Mouse (Mus musculus) intestine, postnatal 0 days (tissue): ENCODE measurements around the gene Sh2b2. TPM values are rescaled to one million over a fixed set of nuclear protein-coding genes. Genes with fewer than 3 reads are reported as not detected.
A peak's percentile ranks its signal among the peaks of the same experiment; 100 is the strongest.

Experiments used
- ATAC-seq: fragments of 200-750 bp; cut with Nextera tagmentation; 2 replicates; pipeline ENCODE4 v1.8.0; 2017; ENCODE audit warnings: mild to moderate bottlenecking, moderate TSS enrichment, moderate library complexity
- H3K27ac ChIP-seq: fragments of 300-500 bp; sonication (generic); 2 replicates; pipeline ENCODE4 v1.5.1; 2014; ENCODE audit warnings: mild to moderate bottlenecking, low read depth, low read length, moderate library complexity
- H3K27me3 ChIP-seq: fragments of 300-500 bp; sonication (generic); replicated peaks from 2 replicates; pipeline ENCODE4 v1.6.1; 2014; ENCODE audit warnings: low read length, mixed read lengths; ENCODE audit not compliant: control insufficient read depth, insufficient read depth
- H3K36me3 ChIP-seq: fragments of 300-500 bp; sonication (generic); 2 replicates; pipeline ENCODE4 v1.6.1; 2014; ENCODE audit warnings: mild to moderate bottlenecking, moderate library complexity; ENCODE audit not compliant: control insufficient read depth, insufficient read depth
- H3K4me1 ChIP-seq: fragments of 300-500 bp; sonication (generic); replicated peaks from 2 replicates; pipeline ENCODE4 v1.6.1; 2014; ENCODE audit warnings: antibody characterized with exemption, low read length, mixed read lengths; ENCODE audit not compliant: control insufficient read depth, insufficient read depth
- H3K4me2 ChIP-seq: fragments of 300-500 bp; sonication (generic); replicated peaks from 2 replicates; pipeline ENCODE4 v1.6.1; 2014; ENCODE audit warnings: low read depth, mild to moderate bottlenecking, moderate library complexity
- H3K4me3 ChIP-seq: fragments of 300-500 bp; sonication (generic); 2 replicates; pipeline ENCODE4 v1.5.1; 2014; ENCODE audit warnings: low read depth, low read length
- H3K9ac ChIP-seq: fragments of 300-500 bp; sonication (generic); 2 replicates; pipeline ENCODE4 v1.6.1; 2014; ENCODE audit warnings: mild to moderate bottlenecking, low read depth, low read length
- H3K9me3 ChIP-seq: fragments of 300-500 bp; sonication (generic); 2 replicates; pipeline ENCODE4 v1.6.1; 2016; ENCODE audit warnings: mixed run types; ENCODE audit not compliant: control insufficient read depth
- CTCF ChIP-seq: sonication (generic); IDR thresholded peaks from 2 replicates; pipeline ENCODE4 v1.5.1; 2016; ENCODE audit warnings: low read depth, mild to moderate bottlenecking, control low read depth, antibody characterized with exemption, moderate library complexity
- WGBS: fragments of 180-500 bp; shearing (Covaris S2); extraction: QIAGEN DNeasy Blood & Tissue Kit; methylation state at CpG from one replicate; pipeline ENCODE4 v1.1.7; 2014; 5-methylcytosine and 5-hydroxymethylcytosine counted together
- polyA plus RNA-seq: library from polyadenylated mRNA; unstranded; fragments of >200 nt; fragmentation: Nextera tagmentation; extraction: Ambion mirVana; gene quantifications from 2 replicates; pipeline ENCODE4 v1.2.1, GENCODE M21; 2015

The Sh2b2 gene
- 1.0 and 1.1 TPM in 2 replicates for polyA plus RNA-seq

DNA sequence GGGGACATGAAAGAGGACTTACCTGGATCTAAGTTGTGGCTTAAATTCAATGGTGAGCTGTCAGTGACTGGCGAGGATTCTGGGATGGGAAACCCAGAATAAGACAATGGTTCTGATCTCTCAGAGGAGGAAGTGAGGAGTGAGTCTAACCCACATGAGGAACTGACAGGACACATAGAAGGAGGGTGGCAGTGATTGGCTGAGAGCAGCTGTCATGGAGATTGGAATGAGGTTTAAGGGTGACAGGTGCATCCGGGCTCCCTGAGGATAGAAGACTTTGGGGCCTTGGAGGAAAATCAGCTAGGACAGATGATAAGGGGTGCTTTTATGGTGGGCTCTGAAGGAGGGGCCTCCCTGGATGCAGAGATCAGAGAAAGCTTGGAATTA lies at the start of gene Sh2b2:
Gene Sh2b2 (minus strand): TSS at position 105 of the 387 bp plus-strand sequence.
- Histone ChIP-seq H3K9me3 (no peaks in the 10 kb centered on the region), H3K36me3 (0 out of 2 replicates have a peak, but pooled peaks cover 3% of the 10 kb centered on the region), H3K27me3 (peaks cover 10% of the 10 kb centered on the region), H3K4me2 (peak within 1 kb of the TSS; percentile 99), H3K4me1 (no peaks in the 10 kb centered on the region), H3K9ac (no peak within 1 kb of the TSS), H3K4me3 (peak within 1 kb of the TSS; percentile 68; the same call in 1 of the 2 replicates), H3K27ac (peak within 1 kb of the TSS; percentile 35; the same call in 1 of the 2 replicates)
- 83% methylated on average over 2 of the region's 2 CpGs for WGBS
- no peak for TF ChIP-seq CTCF
- ATAC-seq: no peak

DNA sequence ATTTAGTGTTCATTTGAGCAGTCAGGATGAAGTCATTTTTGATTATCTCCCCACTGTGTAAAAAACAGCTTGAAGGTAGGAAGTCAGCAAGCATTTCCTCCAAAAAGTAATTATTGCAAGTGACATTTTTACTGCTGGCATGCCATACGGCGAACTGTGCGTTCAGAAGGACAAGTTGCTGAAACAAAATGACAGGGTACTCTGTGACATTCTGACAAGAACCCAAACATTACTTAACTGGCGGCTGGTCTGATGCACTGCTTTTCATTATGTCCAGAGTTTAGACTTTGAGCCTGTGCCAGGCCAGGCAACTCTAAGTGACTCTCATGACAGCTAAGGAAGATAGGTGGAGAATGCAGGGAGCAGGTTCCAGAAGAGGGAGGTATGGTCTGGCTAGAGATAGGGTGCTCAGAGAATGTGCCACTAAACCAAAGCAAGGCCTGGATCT lies 46.6 kb upstream of the Sh2b2 start:
- Histone ChIP-seq H3K36me3 (peaks cover 13% of the 10 kb centered on the region; the same call in 1 of the 2 replicates), H3K9me3 (no peaks in the 10 kb centered on the region), H3K4me2 (no peak overlapping the region), H3K27ac (no peak overlapping the region), H3K9ac (no peak overlapping the region), H3K27me3 (no peaks in the 10 kb centered on the region), H3K4me3 (no peak overlapping the region), H3K4me1 (no peaks in the 10 kb centered on the region)
- no peak for TF ChIP-seq CTCF
- WGBS: 50% methylated on average over 4 of the region's 4 CpGs
- no peak for ATAC-seq

DNA sequence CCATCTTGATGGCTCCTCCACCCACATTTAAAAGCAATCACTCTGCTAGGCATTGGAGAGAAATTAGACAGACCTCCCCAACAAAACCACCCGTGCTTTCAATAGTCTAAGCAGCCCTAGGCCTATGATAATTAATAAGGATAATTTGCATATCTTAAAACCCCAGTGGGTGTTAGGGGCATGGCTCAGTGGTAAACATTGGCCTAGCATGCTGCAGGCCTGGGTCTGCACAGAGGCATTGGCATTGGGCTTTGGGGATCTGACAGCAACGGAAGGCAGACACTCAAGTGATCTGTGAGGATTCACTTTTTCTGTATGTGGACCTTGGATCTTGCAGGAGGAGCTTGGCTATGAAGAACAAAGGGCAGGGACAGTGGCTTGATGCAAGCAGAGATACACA lies 46.0 kb upstream of the Sh2b2 start:
- WGBS: 47% methylated on average over 2 of the region's 2 CpGs
- Histone ChIP-seq H3K4me1 (no peaks in the 10 kb centered on the region), H3K4me2 (no peak overlapping the region), H3K36me3 (peaks cover 13% of the 10 kb centered on the region; the same call in 1 of the 2 replicates), H3K27me3 (no peaks in the 10 kb centered on the region), H3K9me3 (no peaks in the 10 kb centered on the region), H3K27ac (no peak overlapping the region), H3K4me3 (no peak overlapping the region), H3K9ac (no peak overlapping the region)
- ATAC-seq: no peak
- TF ChIP-seq CTCF: no peak

DNA sequence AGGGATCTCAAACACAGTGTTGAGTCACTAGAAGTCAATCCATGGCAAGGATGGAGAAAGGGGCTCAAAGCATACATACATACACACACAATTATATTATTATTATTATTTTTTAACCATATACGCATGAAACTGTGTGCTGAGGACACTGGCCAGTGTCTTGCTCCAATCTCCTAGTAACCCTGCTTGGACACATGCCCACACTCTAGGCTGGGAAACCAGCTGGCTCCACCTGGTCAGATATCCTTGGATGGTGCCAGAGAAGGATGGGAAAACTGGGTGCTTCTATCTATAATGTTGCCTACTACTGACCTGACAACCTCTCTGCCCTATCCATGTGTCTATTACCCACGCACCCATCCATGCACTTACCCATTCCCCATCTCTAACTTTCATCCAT lies 45.2 kb upstream of the Sh2b2 start:
- Histone ChIP-seq H3K27me3 (no peaks in the 10 kb centered on the region), H3K4me2 (no peak overlapping the region), H3K9me3 (no peaks in the 10 kb centered on the region), H3K36me3 (peaks cover 12% of the 10 kb centered on the region; the same call in 1 of the 2 replicates), H3K4me3 (no peak overlapping the region), H3K9ac (no peak overlapping the region), H3K4me1 (no peaks in the 10 kb centered on the region), H3K27ac (no peak overlapping the region)
- no peak for ATAC-seq
- no peak for TF ChIP-seq CTCF
- WGBS: 81% methylated on average over 2 of the region's 2 CpGs

DNA sequence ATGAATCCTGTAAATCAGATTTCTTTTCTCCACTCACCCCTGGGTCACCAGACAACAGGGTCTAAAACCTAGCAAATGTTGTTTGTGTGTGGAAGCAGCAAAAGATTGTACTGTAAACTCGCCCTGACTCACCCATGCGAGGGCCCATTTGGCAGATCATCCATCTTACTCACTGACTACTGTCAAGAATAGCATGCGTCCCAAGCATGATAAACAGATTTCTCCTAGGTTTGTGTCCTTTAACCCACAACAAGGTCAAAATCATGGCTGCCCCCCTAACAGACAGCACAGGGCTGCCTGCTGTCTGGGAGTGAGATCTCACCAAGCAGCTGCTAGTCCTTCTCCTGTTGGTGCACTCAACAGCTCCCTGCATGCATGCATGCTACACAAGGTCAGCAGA lies 43.4 kb upstream of the Sh2b2 start:
- no peak overlapping the region for H3K4me2 ChIP-seq
- H3K4me1 ChIP-seq: no peaks in the 10 kb centered on the region
- no peak overlapping the region for H3K27ac ChIP-seq
- no peaks in the 10 kb centered on the region for H3K27me3 ChIP-seq
- peaks cover 25% of the 10 kb centered on the region; the same call in 1 of the 2 replicates for H3K36me3 ChIP-seq
- WGBS: 81% methylated on average over 3 of the region's 3 CpGs
- no peaks in the 10 kb centered on the region for H3K9me3 ChIP-seq
- no peak overlapping the region for H3K9ac ChIP-seq
- ATAC-seq: no peak
- no peak overlapping the region for H3K4me3 ChIP-seq
- TF ChIP-seq CTCF: no peak

- no peak for TF ChIP-seq CTCF
These were observed 42.2 kb upstream of the Sh2b2 start for GRCm38 (mm10) chr5:136288351-136289081.

More at GRCm38 (mm10) chr5:136288351-136289081, 42.2 kb upstream of the Sh2b2 start:
- H3K4me3 ChIP-seq: no peak overlapping the region
- 67% methylated on average over 6 of the region's 6 CpGs for WGBS
- peaks cover 34% of the 10 kb centered on the region; the same call in 1 of the 2 replicates for H3K36me3 ChIP-seq
- no peak overlapping the region for H3K4me2 ChIP-seq
- no peaks in the 10 kb centered on the region for H3K27me3 ChIP-seq
- H3K27ac ChIP-seq: no peak overlapping the region
- no peaks in the 10 kb centered on the region for H3K4me1 ChIP-seq
- ATAC-seq: peak; percentile 81
- H3K9ac ChIP-seq: no peak overlapping the region
- H3K9me3 ChIP-seq: no peaks in the 10 kb centered on the region
